Mouse (Mus musculus): ENCODE results near the gene Rflnb. TPM values are rescaled to one million over a fixed set of nuclear protein-coding genes. Genes with fewer than 3 reads are reported as not detected.

Rflnb gene
- polyA plus RNA-seq, 1 experiment from 2014 or later: 35.4 TPM

DNA sequence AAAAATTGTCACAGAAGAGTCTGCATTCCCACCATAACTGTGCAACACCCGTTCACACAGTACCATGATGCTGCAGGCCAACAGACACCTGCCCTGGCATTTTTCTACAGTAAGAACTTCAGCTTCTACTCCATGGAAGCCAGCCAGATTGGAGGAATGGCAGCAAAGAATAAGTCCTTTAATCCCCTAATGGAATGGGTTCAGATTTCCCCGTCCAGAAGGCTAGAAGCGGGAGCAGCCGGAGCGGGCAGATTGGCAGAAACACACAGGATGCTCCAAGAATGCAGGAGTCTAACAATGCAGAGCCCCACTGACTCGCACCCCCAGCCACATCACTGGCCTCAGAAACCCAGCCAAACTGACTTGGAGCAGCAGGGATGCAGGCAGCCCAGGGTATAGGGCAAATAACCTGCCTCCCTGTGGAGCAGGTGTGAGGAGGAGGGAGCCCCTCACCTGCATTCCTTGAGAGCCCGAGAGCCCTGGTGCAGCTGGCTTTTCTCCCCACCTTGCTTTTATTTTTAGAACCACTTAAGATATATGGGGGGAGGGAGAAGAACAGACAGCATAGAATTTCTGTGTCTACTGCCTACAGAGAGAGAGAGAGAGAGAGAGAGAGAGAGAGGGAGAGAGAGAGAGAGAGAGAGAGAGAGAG, 54.5 kb downstream of the Rflnb start:
- peaks cover 10% of the 10 kb centered on the region for H3K4me1 ChIP-seq
- H3K27ac ChIP-seq: no peak overlapping the region
- peaks cover 31% of the 10 kb centered on the region for H3K27me3 ChIP-seq (ENCODE audit: low read depth, poor library complexity, severe bottlenecking)
- no peak for DNase-seq (ENCODE audit: low spot score)
- H3K9me3 ChIP-seq (replicated peaks): no peaks in the 10 kb centered on the region
- 29% methylated on average over 7 of the region's 7 CpGs for WGBS
- H3K36me3 ChIP-seq: no peaks in the 10 kb centered on the region
- H3K4me3 ChIP-seq: no peak overlapping the region

DNA sequence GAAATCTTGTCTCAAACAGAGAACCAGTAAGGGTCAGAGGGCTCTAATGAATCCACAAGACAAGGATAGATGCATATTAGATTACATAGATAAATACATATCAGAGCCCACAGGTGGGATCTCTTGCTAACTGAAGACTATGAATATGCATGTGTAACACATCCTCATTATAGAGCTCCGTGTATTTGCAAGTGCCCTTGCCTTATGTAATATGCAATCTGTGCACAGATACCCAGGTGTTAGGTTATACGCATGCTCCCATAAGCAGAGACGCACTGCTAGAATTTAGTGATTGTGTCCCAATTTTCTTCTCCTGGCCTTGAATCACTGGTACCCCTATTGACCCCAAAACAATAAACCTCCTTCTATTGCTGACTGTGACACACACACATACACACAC, 55.4 kb downstream of the Rflnb start:
- 90% methylated on average over 3 of the region's 3 CpGs for WGBS
- no peak for DNase-seq (ENCODE audit: low spot score)
- H3K4me3 ChIP-seq: no peak overlapping the region

DNA sequence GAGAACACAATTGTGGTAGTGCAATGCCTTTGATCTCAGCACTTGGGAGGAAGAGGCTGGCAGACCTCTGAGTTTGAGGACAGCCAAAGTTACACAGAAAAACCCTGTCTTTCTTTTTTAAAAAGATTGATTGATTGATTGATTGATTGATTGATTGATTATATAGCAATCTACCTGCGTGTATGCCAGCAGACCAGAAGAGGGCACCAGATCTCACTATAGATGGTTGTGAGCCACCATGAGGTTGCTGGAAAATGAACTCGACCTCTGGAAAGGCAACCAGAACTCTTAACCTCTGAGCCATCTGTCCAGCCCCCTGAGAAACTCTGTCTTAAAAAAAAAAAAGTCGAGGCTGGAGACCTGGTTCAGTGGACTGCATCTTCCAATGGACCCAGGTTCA, 57.0 kb downstream of the Rflnb start:
- WGBS: 32% methylated on average over 3 of the region's 3 CpGs

More for the DNA sequence above, 55.4 kb downstream of the Rflnb start:
- Histone ChIP-seq H3K4me1 (peaks cover 10% of the 10 kb centered on the region), H3K36me3 (no peaks in the 10 kb centered on the region), H3K27ac (no peak overlapping the region), H3K27me3 (ENCODE audit: low read depth, poor library complexity, severe bottlenecking) (peaks cover 39% of the 10 kb centered on the region), H3K9me3 (replicated peaks) (no peaks in the 10 kb centered on the region)

More for the DNA sequence above, 57.0 kb downstream of the Rflnb start:
- Histone ChIP-seq H3K4me3 (no peak overlapping the region), H3K36me3 (no peaks in the 10 kb centered on the region), H3K27ac (no peak overlapping the region), H3K27me3 (ENCODE audit: low read depth, poor library complexity, severe bottlenecking) (peaks cover 55% of the 10 kb centered on the region), H3K9me3 (replicated peaks) (no peaks in the 10 kb centered on the region), H3K4me1 (peaks cover 20% of the 10 kb centered on the region)
- DNase-seq (ENCODE audit: low spot score): no peak

Other genes with a start within 250 kb of the Rflnb start
- 0.06 and 0.20 TPM in 2 replicates for gene Doc2b, start 231.7 kb downstream of the Rflnb start, polyA plus RNA-seq (2016; fragmentation: Nextera tagmentation; extraction: Ambion mirVana)
- gene Rph3al, start 89.4 kb downstream of the Rflnb start, polyA plus RNA-seq (2016; fragmentation: Nextera tagmentation; extraction: Ambion mirVana): 1.2 and 2.4 TPM in 2 replicates
- 0.36 TPM in 1 of 2 replicates, not detected in the other for gene 1700016K19Rik, start 27.9 kb downstream of the Rflnb start, polyA plus RNA-seq (2016; fragmentation: Nextera tagmentation; extraction: Ambion mirVana)
- gene Vps53, start 151.9 kb upstream of the Rflnb start, polyA plus RNA-seq (2016; fragmentation: Nextera tagmentation; extraction: Ambion mirVana): 36.0 and 36.2 TPM in 2 replicates
- gene Fam57a, start 151.9 kb upstream of the Rflnb start, polyA plus RNA-seq (2016; fragmentation: Nextera tagmentation; extraction: Ambion mirVana): 34.9 and 36.4 TPM in 2 replicates
- 0.26 and 0.38 TPM in 2 replicates for gene Dbil5, start 189.8 kb upstream of the Rflnb start, polyA plus RNA-seq (2016; fragmentation: Nextera tagmentation; extraction: Ambion mirVana)
- 59.4 and 60.3 TPM in 2 replicates for gene Gemin4, start 189.9 kb upstream of the Rflnb start, polyA plus RNA-seq (2016; fragmentation: Nextera tagmentation; extraction: Ambion mirVana)
- gene Mrm3, start 215.9 kb upstream of the Rflnb start, polyA plus RNA-seq (2016; fragmentation: Nextera tagmentation; extraction: Ambion mirVana): 29.5 and 33.0 TPM in 2 replicates
- 139 and 140 TPM in 2 replicates for gene Glod4, start 215.9 kb upstream of the Rflnb start, polyA plus RNA-seq (2016; fragmentation: Nextera tagmentation; extraction: Ambion mirVana)